Mouse (Mus musculus) forebrain, embryonic 14.5 days (tissue): ENCODE measurements around the gene Ina. TPM values are rescaled to one million over a fixed set of nuclear protein-coding genes. Genes with fewer than 3 reads are reported as not detected.
A peak's percentile ranks its signal among the peaks of the same experiment; 100 is the strongest.

Source experiments
- ATAC-seq: fragments of 200-750 bp; cut with Nextera tagmentation; 2 replicates; pipeline ENCODE4 v1.8.0; 2017; ENCODE audit warnings: mild to moderate bottlenecking, moderate library complexity
- DNase-seq: peaks from one replicate; pipeline ENCODE4 v3.0.0-alpha.2; 2015; ENCODE audit warnings: low spot score
- H3K27ac ChIP-seq: fragments of 300-500 bp; sonication (generic); 2 replicates; pipeline ENCODE4 v1.5.1; 2014; ENCODE audit warnings: low read depth, mild to moderate bottlenecking, control low read depth, low read length, moderate library complexity
- H3K27me3 ChIP-seq: fragments of 300-500 bp; sonication (generic); replicated peaks from 2 replicates; pipeline ENCODE4 v1.6.1; 2014; ENCODE audit warnings: low read length, control low read depth, mixed read lengths; ENCODE audit not compliant: control insufficient read depth, insufficient read depth
- H3K36me3 ChIP-seq: fragments of 300-500 bp; sonication (generic); 2 replicates; pipeline ENCODE4 v1.6.1; 2014; ENCODE audit warnings: low read length, control low read depth; ENCODE audit not compliant: control insufficient read depth, insufficient read depth
- H3K4me1 ChIP-seq: fragments of 300-500 bp; sonication (generic); 2 replicates; pipeline ENCODE4 v1.6.1; 2014; ENCODE audit warnings: antibody characterized with exemption, low read length, control low read depth; ENCODE audit not compliant: control insufficient read depth, insufficient read depth
- H3K4me2 ChIP-seq: fragments of 300-500 bp; sonication (generic); 2 replicates; pipeline ENCODE4 v1.6.1; 2014; ENCODE audit warnings: mild to moderate bottlenecking, control low read depth, low read length
- H3K4me3 ChIP-seq: fragments of 300-500 bp; sonication (generic); 2 replicates; pipeline ENCODE4 v1.5.1; 2014; ENCODE audit warnings: low read depth, low read length, control low read depth
- H3K9ac ChIP-seq: fragments of 300-500 bp; sonication (generic); 2 replicates; pipeline ENCODE4 v1.6.1; 2014; ENCODE audit warnings: mild to moderate bottlenecking, low read length, control low read depth, moderate library complexity
- H3K9me3 ChIP-seq: fragments of 300-500 bp; sonication (generic); replicated peaks from 2 replicates; pipeline ENCODE4 v1.6.1; 2016; ENCODE audit warnings: low read length, control low read depth, mixed read lengths; ENCODE audit not compliant: control insufficient read depth
- WGBS: fragments of 180-500 bp; shearing (Covaris S2); extraction: QIAGEN DNeasy Blood & Tissue Kit; methylation state at CpG from one replicate; pipeline ENCODE4 v1.1.7; 2014; 5-methylcytosine and 5-hydroxymethylcytosine counted together
- polyA plus RNA-seq: library from polyadenylated mRNA; unstranded; fragments of >200 nt; fragmentation: Nextera tagmentation; extraction: Ambion mirVana; gene quantifications from 2 replicates; pipeline ENCODE4 v1.2.1, GENCODE M21; 2014

Ina gene
- polyA plus RNA-seq, 1 experiment from 2014 or later: 253 TPM

DNA sequence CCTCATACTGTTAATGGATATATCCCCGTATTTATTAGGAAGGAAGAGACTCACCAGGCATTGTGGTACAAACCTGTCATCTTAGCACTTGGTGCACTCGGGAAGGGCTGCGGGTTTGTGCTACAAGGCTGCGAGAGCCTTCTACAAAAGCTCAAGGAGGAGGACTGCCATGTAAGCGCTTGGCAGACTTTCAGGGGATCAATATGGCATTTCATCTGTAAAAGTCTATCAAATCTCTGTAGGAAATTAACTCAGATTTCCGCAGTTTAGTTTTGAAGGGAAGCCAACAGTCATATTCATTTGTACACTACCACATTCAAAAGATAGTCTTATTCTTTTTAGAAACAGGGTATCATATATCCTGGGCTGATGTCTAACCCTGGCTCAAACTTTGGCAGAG, 17.3 kb downstream of the Ina start:
- DNase-seq: no peak
- Histone ChIP-seq H3K4me1 (no peaks in the 10 kb centered on the region), H3K36me3 (peaks cover 31% of the 10 kb centered on the region), H3K9ac (no peak overlapping the region), H3K27ac (no peak overlapping the region), H3K9me3 (no peaks in the 10 kb centered on the region), H3K4me2 (no peak overlapping the region), H3K27me3 (no peaks in the 10 kb centered on the region), H3K4me3 (no peak overlapping the region)
- WGBS: 87% methylated on average over 6 of the region's 6 CpGs
- ATAC-seq: no peak

DNA sequence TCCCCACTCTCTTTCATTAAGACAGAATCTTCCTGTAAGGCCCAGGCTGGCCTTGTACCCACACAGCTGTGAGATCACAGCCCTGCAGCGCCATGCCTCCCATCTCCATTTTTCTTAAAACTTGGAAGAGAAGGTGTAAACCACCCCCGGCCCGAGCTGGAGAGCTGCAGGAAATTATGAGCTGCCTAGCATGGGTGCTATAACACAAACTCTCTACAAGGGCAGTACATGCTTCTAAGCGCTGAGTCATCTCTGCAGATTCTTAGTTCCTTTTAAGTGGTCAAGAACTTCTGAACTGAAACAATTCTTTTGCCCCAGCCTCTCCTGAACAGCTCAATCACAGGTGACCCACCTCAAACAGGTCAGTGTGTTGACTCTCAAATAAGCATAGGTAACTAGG, 20.4 kb downstream of the Ina start:
- ATAC-seq (no peak), DNase-seq (no peak)
- Histone ChIP-seq H3K27ac (no peak overlapping the region), H3K9me3 (no peaks in the 10 kb centered on the region), H3K4me3 (no peak overlapping the region), H3K9ac (no peak overlapping the region), H3K4me1 (no peaks in the 10 kb centered on the region), H3K4me2 (no peak overlapping the region), H3K27me3 (no peaks in the 10 kb centered on the region), H3K36me3 (peaks cover 59% of the 10 kb centered on the region)
- 93% methylated on average over 4 of the region's 4 CpGs for WGBS

DNA sequence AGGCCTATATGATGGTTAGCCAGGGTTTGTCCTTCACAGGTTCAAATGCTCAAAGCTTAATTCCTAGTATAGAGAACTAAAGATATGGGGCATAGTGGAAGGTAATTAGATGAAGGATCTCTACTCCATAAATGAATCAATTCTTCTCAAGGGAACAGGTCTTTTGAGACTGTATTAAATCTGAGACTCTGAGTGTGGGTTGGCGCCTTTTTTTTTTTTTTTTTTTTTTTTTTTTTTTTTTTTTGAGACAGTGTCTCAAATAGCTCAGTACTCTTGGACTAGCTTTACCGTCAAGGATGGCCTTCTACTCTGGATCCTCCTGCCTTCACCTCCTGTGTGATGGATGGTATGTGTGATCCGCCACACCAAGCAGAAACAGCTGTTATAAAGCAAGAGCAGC, 22.1 kb downstream of the Ina start:
- DNase-seq (no peak), ATAC-seq (no peak)
- 83% methylated on average over 3 of the region's 3 CpGs for WGBS
- Histone ChIP-seq H3K27me3 (no peaks in the 10 kb centered on the region), H3K4me1 (no peaks in the 10 kb centered on the region), H3K9ac (no peak overlapping the region), H3K36me3 (peaks cover 74% of the 10 kb centered on the region), H3K27ac (no peak overlapping the region), H3K9me3 (no peaks in the 10 kb centered on the region), H3K4me3 (no peak overlapping the region), H3K4me2 (no peak overlapping the region)

DNA sequence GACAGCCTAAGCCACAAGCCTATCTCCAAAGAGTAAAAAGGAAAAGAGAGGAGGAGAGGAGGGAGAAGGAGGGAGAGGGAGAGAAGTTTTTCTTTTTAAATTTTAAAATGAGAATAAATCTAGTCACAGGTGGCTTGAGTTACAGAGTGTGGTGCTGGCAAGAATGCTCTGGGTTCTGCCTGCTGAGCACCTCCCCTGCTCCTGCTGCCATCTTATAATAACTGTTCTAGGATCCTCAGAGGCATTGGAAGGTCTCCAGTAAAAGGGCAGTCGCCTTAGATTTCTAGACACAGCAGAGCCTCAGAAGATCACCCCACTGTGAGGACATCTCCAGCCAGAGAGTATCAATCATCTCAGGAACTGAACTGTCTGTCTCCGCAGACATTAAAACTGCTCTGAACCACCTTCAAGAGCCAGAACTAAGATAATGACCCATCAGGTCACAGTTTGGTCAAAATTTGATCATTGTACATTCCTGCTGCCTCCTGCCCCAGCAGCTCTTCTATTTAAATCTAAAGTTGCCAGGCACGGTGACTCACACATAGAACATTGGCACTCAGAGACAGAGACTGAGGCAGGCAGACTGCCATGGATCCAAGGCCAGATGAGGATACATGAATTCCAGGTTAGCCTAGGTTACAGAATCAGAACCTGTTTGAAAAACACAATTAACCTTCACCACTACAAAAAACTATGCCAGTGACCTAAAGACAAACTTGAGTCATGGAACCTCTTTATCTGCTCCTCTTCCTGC, 26.4 kb downstream of the Ina start:
- WGBS: 90% methylated on average over 3 of the region's 3 CpGs
- H3K9me3 ChIP-seq: no peaks in the 10 kb centered on the region
- ATAC-seq: no peak
- no peak overlapping the region for H3K9ac ChIP-seq
- no peak overlapping the region for H3K27ac ChIP-seq
- no peak overlapping the region for H3K4me3 ChIP-seq
- no peaks in the 10 kb centered on the region for H3K4me1 ChIP-seq
- no peaks in the 10 kb centered on the region for H3K27me3 ChIP-seq
- H3K36me3 ChIP-seq: peaks cover 68% of the 10 kb centered on the region
- DNase-seq: no peak
- no peak overlapping the region for H3K4me2 ChIP-seq

DNA sequence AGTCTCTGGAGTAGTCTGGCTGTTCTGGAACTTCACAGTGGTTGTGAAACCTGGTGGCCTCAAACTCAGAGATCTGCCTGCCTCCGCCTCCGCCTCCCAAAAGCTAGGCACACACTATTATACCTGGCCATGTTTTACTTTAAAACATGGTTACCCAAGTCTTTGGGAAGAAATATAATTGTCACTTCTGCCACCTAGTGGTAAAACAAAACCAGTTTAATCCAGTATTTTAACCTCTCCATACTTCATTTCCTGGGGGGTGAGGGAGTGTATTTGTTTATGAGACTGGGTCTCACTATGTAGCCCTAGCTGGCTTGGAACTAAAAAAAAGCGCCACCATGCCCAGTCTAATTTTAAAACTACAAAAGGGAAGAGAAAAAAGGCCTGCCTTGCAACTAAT, 29.1 kb downstream of the Ina start:
- Histone ChIP-seq H3K27ac (no peak overlapping the region), H3K9me3 (no peaks in the 10 kb centered on the region), H3K4me2 (no peak overlapping the region), H3K36me3 (peaks cover 71% of the 10 kb centered on the region), H3K27me3 (no peaks in the 10 kb centered on the region), H3K4me1 (no peaks in the 10 kb centered on the region), H3K4me3 (no peak overlapping the region), H3K9ac (no peak overlapping the region)
- peak; percentile 54 for DNase-seq
- no peak for ATAC-seq
- WGBS: 79% methylated on average over 3 of the region's 3 CpGs

DNA sequence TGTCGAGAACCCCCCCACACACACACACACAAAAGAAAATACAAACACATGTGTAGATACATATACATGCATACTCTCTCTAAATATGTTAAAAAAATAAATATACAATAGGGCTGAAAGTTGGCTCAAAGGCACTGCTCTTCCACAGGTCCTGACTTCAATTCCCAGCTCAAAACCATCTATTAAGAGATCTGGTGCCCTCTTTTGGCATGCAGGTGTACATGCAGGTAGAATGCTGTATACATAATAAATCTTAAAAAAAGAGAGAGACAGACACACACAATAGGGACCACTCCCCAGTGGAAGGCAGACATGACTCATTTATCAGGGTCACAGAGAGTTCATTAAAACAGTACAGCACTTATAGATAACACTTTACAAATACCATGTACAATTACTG, 31.8 kb downstream of the Ina start:
- DNase-seq: no peak
- Histone ChIP-seq H3K9ac (no peak overlapping the region), H3K36me3 (peaks cover 46% of the 10 kb centered on the region), H3K9me3 (no peaks in the 10 kb centered on the region), H3K4me3 (no peak overlapping the region), H3K27ac (no peak overlapping the region), H3K4me1 (peaks cover 11% of the 10 kb centered on the region), H3K27me3 (no peaks in the 10 kb centered on the region), H3K4me2 (no peak overlapping the region)
- no peak for ATAC-seq
- WGBS: 94% methylated on average over 1 of the region's 1 CpGs

DNA sequence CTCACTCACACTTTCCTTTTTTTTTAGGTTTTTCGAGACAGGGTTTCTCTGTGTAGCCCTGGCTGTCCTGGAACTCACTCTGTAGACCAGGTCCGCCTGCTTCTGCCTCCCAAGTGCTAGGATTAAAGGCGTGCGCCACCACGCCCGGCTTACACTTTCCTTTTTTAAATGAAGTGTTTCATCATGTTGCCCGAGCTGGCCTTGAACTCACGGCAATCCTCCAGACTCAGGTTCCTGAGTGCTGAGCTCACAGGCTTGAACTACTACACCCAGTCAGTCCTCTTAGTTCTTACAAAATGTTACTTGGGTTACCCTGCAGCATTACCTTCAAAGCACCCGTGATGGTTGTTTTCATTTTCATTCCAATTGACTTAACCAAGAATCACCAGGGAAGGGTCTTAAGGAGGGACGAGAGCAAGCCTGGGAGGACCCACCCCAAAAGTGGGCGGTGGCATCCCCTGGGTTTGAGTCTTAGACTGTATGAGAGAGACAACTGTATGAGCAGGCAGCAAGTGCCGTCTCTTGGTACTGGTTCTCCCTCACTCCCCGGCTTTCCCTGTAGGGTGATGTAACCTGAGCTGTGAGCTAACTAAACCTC, 32.8 kb downstream of the Ina start:
- no peaks in the 10 kb centered on the region for H3K27me3 ChIP-seq
- H3K27ac ChIP-seq: no peak overlapping the region
- no peak overlapping the region for H3K9ac ChIP-seq
- DNase-seq (no peak), ATAC-seq (no peak)
- no peak overlapping the region for H3K4me2 ChIP-seq
- no peaks in the 10 kb centered on the region for H3K9me3 ChIP-seq
- 86% methylated on average over 13 of the region's 13 CpGs for WGBS
- H3K4me1 ChIP-seq: peaks cover 11% of the 10 kb centered on the region
- peaks cover 37% of the 10 kb centered on the region for H3K36me3 ChIP-seq
- no peak overlapping the region for H3K4me3 ChIP-seq

DNA sequence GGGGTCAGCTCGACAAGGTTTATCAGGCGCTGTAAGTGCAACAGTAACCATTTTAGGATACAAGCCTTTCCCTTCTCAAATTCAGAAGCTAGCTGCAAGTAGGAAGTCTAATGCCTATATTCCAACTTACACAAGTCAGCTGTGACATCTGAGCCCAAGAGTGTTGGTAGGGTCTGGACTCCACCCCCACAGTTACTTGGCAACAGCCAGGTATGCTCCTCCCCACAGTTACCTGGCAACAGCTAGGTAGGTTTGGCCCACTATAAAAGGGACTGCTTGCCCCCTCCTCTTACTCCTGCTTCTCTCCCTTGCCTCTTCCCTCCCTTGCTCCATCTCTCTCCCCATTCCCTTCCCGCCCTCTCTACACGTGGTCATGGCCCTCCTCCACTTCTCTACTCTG, 34.6 kb downstream of the Ina start:
- ATAC-seq (no peak), DNase-seq (no peak)
- Histone ChIP-seq H3K4me2 (peak overlapping the region; percentile 71), H3K36me3 (peaks cover 34% of the 10 kb centered on the region), H3K4me1 (peaks cover 11% of the 10 kb centered on the region), H3K27ac (no peak overlapping the region), H3K27me3 (no peaks in the 10 kb centered on the region), H3K9me3 (no peaks in the 10 kb centered on the region), H3K9ac (peak overlapping the region; percentile 32), H3K4me3 (peak overlapping the region; percentile 82; the same call in 1 of the 2 replicates)
- WGBS: 64% methylated on average over 4 of the region's 4 CpGs

DNA sequence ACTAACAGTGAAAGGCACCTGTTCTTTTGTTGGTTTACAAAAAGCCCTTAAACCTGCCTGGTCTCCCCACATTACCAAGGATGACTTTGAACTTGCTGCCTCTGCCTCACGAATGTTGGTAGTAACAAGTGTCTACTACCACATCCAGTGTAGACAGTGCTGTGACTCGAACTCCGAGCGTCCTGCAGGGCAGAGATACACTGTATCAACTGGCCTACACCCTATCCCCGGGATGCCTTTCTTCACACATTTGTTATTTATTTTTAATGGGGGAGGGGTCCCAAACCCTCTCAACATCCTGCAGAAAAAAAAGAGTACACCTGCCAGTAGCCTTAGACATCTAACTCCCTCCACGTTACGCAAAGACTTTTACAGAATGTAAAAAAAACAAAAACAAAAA, 35.3 kb downstream of the Ina start:
- peaks cover 30% of the 10 kb centered on the region for H3K36me3 ChIP-seq
- DNase-seq (no peak), ATAC-seq (peak; percentile 33; the same call in 1 of the 2 replicates)
- H3K4me1 ChIP-seq: peaks cover 11% of the 10 kb centered on the region
- no peaks in the 10 kb centered on the region for H3K27me3 ChIP-seq
- 9% methylated on average over 7 of the region's 7 CpGs for WGBS
- H3K27ac ChIP-seq: peak overlapping the region; percentile 94
- H3K9me3 ChIP-seq: no peaks in the 10 kb centered on the region
- peak overlapping the region; percentile 82 for H3K4me3 ChIP-seq
- peak overlapping the region; percentile 71 for H3K4me2 ChIP-seq
- peak overlapping the region; percentile 85 for H3K9ac ChIP-seq
